Mouse (Mus musculus): ENCODE results near the gene Dtymk.
A peak's percentile ranks its signal among the peaks of the same experiment; 100 is the strongest.
"Not testable (repeated sequence)": the region's sequence is repeated elsewhere in the genome, so short reads cannot be mapped to it uniquely, and the experiment has no call there.

Gene Dtymk

DNA sequence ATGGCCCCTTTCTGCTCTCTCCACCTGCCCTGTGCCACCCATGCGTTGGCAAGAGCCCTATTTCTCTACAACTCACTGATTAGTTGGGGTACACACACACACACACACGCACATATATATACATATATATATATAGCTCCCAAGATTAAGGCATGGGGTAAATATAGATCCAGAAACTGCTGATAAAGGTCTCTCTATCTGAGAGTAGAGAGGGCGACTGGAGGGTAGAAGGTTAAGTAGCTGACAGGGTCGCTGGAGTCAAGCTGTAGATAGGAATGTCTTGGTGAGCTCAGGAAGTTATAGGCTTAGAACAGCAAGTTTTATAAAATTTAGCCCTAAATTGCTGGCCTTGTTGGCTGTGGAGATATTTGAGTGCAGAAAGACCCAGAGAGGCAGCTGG lies 3.1 kb upstream of the Dtymk start:
- no peak for DNase-seq (ENCODE audit: low read depth)

DNA sequence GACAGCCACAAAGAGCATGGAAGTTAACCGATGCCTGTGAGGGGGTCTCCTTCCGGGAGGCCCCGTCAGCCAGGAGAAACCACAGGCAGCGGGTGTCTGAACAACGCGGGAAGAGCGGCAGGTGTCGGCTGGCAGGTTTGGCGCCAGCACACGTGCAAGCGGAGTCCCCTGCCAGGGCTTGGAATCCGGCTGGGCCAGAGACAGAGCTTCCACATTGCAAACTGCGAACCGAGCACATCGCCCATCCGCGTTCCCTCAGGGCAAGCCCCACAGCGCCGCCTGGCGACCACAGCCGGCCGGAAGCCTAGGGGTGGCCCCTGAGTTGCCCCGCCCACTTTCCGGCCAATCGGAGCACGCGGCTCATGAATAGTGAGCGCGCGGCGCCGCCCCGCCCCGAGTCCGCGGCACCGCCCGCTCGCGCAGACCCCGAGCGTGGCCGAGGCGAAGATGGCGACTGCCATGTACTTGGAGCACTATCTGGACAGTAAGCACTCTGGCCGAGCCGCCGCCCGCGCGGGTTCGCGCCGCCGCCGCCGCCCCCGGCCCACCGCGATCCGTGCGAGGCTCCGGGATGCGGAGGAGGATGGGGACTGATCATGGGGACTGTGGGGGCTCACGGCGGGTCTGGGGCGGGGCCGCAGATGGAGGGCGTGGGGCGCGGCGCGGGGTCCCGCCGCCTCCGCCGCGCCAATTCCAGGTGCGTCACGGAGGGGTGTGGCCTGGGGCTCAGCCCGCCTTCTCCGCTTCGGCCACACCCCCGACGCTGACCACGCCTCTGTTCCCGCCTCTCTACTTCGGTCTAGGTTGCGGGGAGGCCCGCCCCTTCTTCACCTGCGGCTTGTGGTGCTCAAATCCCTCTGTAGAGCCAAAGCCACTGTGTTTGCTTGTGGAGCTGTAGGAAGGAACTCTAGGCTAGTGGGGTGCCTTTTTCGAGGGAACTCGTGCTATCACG lies 2.1 kb upstream of the Dtymk start, which contains the start of gene Ing5:
Gene Ing5 (plus strand): TSS at position 410 of the 952 bp plus-strand sequence.
- peak; percentile 92 for DNase-seq (ENCODE audit: low read depth)

DNA sequence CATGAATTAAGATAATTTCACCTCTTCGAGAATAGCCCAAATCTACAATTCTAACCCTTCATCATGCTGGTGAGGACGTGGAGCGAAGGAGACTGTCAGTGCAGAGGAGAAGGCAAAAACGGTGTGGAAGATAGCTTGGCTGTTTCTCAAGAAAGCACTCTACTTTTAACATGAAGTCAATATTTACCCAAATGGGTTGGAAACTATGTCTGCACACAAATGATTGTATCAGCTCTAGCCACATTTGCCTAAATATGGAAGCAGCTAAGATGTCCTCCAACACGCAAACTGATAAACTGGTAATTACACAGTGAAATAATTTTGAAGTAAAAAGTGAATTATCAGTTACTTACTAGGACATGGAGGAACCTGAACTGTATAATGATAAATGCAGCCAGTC lies 1.0 kb upstream of the Dtymk start:
- DNase-seq (ENCODE audit: low read depth): no peak

DNA sequence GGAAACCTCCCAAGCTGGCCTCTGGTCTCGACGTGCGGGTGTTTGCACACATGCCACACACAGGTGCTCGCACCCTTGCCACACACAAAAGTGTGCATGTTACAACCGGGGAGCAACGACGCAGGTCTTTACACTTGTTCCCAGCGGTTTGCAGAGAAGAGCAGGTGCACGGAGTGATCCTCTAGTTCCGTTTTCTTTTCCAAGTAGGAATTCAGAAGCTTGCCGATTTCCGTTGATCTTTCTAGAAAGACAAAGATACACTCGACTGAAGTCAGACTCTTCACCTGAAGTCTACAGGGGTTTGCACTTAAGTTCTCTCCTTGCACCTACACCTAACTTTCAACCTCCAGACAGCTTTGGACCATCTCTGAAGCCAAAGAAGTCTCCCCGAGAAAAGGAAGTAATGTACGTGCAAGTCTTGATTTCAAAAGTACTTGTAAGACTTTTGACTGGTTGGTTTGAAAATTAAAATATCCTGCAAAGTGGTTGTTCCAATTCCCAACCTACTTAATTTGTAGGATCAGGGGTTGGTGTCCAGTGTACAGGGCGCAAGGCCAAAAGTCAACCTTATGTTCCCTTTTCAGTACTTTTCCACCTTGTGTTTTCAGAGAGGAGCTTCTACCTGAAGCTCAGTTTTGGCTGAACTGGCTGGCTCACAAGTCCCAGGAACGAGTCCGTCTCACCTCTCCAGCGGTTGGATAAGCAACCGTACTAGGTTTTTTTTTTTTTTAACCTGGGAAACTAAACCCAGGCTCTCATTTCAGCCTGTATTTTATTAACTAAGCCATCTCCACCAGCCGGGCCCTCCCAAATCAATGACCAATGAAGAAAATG lies 847 bp downstream of the Dtymk start:
- DNase-seq (ENCODE audit: low read depth): no peak

DNA sequence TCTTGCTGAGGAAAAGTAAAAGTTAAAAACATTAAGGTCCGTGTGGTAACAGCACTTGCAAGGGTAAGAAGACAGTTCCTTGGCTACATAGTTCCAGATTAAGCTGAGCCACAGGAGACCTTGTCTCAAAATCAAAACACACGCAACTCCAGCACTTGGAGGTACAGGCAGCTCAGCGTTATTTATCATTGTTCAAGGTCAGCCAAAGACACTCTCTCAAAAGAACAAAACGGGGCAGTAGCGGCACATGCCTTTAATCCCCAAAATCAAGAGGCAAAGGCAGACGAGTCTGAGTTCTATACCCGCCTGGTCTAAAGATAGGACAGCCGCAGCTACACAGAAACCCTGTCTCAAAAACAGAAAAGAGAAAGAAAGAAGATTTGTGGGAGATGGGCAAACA lies 5.8 kb downstream of the Dtymk start:
- DNase-seq (ENCODE audit: low read depth): no peak

DNA sequence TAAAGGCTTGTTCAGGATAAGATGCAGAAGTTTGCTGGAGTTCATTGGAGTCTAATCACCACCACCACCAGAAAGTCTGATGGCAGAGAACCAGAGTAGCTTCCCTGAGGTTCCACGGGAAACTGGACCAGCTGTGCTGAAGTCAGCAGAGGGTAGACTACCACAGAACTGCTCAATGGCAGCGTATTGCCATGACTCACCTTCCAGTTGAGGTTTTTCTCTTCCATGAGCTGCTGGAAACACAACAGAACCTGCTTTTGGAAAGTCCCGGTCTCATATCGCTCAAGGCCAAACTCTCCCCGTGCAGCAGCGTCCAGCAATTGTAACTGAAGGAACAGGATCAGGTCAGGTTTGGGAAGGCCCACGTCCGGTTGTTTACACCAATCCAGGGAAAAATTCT lies 7.2 kb downstream of the Dtymk start:
- DNase-seq (ENCODE audit: low read depth): no peak

DNA sequence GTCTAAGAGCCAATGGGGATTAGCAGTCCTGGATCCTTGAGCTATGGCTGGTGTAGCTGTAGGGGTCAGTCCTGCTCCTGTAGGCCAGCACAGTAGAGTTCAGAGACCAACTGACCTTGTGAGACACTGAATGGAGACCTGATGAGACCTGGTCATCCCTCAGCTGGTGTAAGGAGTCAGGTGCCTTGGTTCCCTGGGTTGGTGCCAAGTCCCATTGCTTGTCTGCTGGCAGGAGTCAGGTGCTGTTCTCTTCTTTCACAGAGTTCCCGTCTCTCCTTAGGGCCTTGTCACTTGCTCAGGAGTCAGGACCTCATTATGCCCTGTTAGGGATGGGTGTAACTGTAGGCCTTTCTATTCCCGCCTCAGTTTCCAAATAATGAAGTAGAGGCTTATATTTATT lies 14.8 kb downstream of the Dtymk start:
- no peak for DNase-seq (ENCODE audit: low read depth)

DNA sequence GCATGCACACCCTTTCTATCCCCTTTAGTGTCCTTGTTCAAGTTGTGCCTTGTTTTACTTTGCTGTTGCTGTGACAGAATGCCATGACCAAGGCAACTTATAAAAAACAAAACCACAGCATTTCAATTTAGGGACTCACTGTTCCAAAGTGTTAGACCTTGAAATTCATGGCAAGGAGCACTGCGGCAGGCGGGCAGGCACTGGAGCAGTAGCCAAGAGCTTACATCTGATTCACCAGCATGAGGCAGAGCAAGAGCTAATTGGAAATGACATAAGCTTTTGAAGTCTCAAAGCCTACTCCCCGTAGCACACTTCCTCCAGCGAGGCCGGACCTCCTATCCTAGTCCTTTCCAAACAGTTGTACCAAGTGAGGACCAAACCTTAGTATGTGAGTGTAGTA lies 25.0 kb downstream of the Dtymk start:
- no peak for DNase-seq (ENCODE audit: low read depth)

DNA sequence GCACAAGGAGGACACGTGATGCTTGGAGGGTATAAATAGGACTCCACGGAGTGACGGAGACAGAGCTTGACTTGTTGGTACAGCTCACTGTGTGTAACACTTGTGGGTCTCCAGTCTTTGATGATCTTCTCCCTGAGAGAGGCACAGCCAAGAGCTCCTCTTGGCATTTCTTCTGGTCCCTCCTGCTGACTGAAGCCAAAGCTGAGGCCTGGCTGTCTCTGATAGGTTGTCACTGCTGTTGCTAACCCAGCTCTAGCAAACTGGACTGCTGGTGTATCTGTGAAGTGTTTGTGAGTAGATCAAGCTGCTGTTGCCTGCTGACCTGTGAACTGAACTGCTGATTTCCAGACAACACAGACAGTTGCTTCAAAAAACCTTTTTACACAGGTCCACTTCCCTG lies 31.8 kb downstream of the Dtymk start:
- no peak for DNase-seq (ENCODE audit: low read depth)

DNA sequence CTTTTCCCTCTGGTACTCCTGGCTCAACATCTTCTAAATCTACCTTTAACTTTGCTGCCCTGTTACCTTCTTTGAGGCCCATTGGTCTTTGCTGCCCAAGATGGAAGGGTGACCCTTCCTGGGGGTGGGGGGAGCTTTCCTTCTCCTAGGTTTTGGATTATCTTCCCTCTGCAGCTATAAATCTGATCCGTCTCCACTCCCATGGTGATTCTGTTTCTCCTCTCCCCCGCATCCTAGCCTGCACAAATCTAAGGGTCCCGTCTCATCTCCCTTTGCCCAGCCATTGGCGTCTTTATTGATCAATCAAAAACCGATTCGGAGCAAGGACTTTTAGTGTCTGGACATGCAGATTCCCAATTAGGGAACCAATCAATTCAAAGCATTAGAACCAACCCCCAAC lies 34.1 kb downstream of the Dtymk start:
- no peak for DNase-seq (ENCODE audit: low read depth)

DNA sequence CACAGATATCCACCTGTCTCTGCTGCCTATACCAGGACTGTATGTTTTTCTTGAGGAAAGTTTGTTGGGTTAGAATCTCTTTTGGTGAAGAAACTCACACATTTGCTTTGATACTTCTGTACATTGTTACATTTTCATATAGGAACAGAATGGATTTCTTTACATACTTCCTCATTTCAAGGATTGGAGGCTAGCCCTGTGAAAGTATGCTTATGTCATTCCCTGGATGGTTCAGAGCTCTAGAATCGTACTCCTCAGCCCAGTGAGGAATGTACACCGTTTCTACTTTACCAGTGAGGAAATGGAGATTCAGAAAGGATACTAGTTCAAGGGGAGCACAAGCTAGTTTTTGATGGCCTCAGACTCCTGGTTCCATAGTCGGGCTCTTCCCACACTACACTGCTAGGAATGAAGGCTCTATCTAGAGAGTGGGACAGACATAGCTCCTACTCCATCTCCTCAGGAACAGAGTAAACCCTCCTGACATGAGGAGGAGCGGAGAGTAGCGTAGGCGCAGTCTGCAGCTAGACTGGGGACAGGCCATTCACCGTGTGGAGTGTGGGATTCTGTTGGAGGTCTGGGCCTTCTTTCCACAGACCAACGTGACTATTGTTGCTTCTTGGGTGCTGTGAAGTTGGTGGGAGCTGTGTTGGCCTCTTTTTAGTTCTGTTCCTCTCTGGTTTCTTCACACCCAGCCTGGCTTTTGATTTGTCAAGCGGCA lies 36.7 kb downstream of the Dtymk start:
- no peak for DNase-seq (ENCODE audit: low read depth)

DNA sequence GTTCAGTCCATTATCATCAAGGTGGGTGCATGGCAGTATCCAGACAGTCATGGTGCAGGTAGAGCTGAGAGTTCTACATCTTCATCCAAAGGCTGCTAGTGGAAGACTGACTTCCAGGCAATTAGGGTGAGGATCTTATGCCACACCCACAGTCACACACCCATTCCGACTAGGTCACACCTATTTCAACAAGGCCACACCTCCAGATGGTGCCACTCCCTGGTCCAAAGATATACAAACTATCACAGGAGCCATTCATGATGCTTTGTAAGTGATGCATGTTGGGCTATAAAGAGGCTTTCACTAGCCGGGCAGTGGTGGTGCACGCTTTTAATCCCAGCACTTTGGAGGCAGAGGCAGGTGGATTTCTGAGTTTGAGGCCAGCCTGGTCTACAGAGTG lies 38.2 kb downstream of the Dtymk start:
- not testable (repeated sequence) for DNase-seq (ENCODE audit: low read depth)

DNA sequence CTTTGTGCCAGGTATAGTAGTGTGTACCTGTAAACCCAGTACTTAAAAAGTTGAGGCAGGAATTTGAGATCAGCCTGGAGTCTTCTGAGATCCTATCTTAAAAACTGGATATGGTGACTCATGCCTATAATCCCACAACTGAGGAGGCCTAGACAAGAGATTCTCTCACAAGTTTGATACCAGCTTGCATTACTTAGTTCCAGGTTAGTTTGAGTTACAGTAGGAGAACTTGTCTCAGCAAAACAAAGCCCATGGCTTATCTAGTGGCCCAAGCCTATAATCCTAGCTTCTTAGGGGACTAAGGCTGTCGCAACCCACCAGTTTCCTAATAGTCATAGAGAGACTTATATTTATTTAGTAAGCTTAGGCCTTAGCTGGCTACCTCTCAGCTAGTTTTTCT lies 41.7 kb downstream of the Dtymk start:
- no peak for DNase-seq (ENCODE audit: low read depth)

DNA sequence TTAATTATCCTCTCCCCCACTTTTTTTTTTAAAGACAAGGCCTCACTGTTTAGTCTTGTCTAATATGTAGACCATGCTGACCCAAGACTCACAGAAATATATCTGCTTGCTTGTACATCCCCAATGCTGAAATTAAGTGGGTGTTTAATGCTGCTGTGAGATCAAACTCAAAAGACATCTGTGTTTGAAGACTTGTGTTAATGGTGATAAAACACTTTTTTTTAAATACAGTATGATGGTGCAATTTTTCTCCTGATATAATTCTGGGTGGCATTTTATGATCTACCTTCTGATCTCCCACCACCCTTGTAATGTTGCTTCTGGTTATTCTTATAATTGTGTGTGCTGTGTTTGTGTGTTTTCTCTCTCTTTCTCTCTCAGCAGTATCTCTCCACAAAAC lies 45.6 kb downstream of the Dtymk start:
- no peak for DNase-seq (ENCODE audit: low read depth)

DNA sequence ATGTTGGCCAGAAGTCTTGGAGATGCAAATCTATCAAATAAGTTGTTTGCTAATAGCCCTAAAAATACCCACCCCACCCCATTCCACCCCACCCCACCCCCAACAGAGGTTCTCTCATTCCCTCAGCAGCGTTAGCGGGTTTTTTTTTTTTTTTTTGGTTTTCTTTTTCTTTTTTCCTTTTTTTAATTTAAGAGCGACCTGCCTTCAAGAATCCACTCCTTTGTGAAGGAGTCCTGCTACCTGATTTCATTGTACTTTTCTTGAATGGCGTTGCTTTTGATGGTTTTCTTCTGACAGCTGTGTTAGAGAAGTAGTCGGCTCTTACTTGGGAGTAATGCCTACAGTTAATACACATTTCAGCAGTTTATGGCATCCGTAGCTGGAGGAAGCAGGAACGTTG lies 46.1 kb downstream of the Dtymk start:
- DNase-seq (ENCODE audit: low read depth): no peak

DNA sequence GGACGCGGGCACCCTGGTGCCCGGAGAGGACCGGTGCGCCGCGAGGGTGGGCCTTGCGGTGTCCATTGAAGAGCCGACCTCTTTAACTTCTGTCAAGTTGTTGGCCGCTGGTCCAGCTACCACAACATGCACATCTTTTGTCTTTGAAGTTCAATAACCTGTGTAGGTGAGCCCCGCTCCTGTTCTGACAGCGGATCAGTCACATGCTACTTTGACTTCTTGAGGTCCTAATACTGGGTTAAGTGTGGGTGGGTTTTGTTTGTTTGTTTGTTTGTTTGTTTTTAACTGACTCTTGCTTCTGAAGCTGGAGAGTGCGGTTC lies 46.5 kb downstream of the Dtymk start:
- no peak for DNase-seq (ENCODE audit: low read depth)

DNA sequence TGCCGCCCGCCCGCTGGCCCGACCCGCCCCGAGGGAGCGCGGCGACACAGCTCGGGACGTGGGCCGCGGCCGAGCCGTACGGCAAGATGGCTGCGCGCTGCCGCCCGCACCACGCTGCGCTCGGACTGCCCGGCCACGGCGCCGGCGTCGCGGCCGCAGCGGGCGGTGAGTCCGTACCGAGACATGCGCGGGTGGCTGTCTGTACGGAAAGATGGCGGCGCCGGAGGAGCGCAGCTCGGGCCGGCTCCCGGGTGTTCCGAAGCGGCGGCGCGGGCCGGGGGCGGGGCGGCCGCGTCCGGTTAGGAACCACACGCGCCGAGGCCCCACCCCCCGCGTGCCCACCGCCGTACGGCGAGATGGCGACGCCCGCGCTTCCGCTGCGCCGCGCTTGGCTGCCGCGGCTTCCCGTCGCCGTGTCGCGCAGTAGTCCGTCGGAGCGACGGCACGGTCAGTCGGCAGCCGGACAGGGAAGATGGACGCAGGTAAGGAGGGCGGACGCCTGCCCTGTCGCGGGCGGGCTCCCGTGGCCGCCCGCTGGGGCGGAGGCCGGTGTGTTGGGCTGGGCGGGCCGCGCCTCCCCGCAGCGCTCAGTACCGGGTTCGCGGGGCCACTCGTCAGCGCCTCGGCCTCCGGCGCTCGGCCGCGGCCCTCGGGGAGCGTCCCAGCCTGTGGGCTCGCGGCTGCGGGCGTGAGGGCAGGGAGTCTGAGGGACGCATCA lies 47.0 kb downstream of the Dtymk start, which contains the start of gene Thap4:
Gene Thap4 (minus strand): TSS at position 292 of the 718 bp plus-strand sequence.
- peak; percentile 59 for DNase-seq (ENCODE audit: low read depth)

DNA sequence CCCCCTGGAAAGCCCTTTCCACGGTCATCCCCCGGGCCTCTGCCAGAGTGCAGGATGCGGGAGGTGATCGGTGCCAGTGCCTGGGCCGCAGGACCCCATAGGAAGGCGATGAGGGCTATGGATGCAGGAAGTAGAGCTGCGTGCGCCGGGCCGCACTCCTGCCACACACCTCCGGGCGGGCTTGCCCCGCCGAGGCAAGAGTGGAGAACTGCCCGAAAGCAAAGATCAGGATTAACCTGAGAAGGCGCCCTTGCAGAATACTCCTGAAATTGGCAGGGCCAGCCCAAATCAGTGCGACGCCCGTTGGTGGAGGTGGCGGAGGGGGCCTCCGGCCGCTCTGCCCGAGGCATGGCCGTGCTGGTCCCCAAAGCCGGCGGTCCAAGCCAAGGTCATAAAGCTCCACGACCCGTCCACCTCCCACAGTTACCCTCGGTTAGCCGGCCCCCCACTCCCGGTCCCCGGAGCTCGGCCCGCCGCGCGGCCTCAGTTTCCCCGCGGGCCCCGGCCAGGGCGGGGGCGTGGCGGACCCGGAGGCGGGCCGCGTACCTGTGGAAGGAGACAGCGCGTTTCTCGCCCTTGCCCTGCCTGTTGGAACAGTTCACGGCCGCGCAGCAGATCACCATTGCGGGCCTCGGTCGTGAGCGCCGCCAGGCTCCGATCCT lies 47.7 kb downstream of the Dtymk start:
- DNase-seq (ENCODE audit: low read depth): no peak

DNA sequence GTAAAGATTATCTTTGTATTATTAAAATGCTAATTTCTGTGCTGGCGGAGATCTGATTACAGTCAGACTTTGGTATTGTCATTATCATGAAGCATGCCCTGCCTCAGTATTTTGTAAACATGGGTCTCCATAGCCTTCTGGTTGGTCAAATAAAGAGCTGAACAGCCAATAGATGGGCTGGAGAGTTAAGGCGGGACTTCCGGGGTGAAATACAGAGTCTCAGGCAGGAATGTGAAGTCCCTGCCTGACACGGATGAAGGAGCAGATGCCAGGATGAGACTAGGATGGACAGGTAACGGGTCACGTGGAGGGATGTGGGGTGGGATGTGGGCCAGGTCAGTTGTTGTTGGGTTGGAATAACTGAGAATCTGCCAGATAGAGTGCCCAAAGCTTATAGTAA lies 50.4 kb downstream of the Dtymk start, which contains the start of gene Atg4b:
Gene Atg4b (plus strand): TSS at position 211 of the 400 bp plus-strand sequence.
- DNase-seq (ENCODE audit: low read depth): no peak

DNA sequence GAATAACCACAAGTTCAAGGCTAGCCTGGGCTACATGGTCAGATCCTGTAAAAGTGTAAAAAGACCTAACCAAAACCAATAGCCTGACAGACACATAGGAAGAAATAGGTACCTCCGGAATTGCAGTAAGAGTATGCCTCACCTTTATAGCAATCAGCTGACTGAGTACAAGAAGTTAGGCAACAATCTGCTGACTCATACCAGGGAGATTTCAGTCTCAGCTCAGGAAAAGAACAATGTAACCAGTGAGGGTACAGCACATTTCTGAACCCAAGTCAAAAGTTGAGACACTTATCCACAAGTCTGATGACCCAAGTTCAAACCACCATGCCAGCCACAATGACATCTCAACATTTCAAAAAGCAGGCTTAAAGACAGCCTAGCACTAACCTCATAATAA lies 53.2 kb downstream of the Dtymk start:
- DNase-seq (ENCODE audit: low read depth): no peak

DNA sequence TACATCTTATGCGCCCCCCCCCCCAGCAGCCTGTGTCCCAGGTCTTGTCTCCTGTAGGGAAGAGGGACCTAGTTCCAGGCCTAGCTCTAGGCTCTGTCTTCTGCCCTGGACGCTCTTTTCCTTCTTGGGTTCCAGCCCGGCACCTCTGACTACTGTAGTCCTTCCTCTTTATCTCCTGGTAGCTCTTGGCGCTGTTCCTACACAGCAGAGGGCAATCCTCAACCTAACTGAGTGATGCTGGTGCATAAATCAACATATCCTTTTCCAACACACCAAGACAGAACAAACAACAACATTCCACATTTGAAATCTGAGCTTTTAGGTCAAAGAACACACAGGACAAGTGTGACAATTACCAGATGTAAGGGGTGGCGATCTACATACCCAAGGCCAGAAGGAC lies 55.6 kb downstream of the Dtymk start:
- DNase-seq (ENCODE audit: low read depth): no peak
